Mouse (Mus musculus): ENCODE measurements around the gene Asap3. TPM values are rescaled to one million over a fixed set of nuclear protein-coding genes. Genes with fewer than 3 reads are reported as not detected.

Gene Asap3
- polyA plus RNA-seq, 1 experiment from 2014 or later = 5.3 TPM

- peaks cover 44% of the 10 kb centered on the region for H3K4me1 ChIP-seq
- WGBS = under 1% methylated on average over 37 of the region's 37 CpGs
- DNase-seq (ENCODE audit: low spot score) = peak; percentile 51
- H3K4me3 ChIP-seq = peak overlapping the region; percentile 65
- H3K9me3 ChIP-seq = no peaks in the 10 kb centered on the region
- peak overlapping the region; percentile 26; the same call in 1 of the 2 replicates for H3K27ac ChIP-seq (replicated peaks)
- no peaks in the 10 kb centered on the region for H3K36me3 ChIP-seq (replicated peaks)
- H3K27me3 ChIP-seq (replicated peaks; ENCODE audit: low read depth, poor library complexity, severe bottlenecking) = peaks cover 91% of the 10 kb centered on the region
Observed at GRCm38 (mm10) chr4:136248464-136249331, 42.5 kb downstream of the Asap3 start.

DNA sequence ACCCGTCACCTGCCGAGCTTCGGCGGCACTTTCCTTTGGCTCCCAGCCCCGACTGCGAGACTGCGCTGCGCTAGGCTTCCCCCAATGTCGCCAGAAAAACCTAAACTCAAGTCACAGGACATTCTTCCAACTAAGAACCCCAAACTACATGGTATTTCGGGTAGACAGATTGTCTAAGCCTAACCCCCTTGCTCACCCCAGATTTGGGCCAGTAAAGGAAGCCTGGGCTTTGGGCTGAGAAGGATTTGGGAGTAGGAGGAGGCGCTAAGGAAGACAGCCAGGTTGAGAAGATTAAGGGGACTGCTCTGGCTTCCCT is 43.1 kb downstream of the Asap3 start:
- peaks cover 89% of the 10 kb centered on the region for H3K27me3 ChIP-seq (replicated peaks; ENCODE audit: low read depth, poor library complexity, severe bottlenecking)
- H3K4me1 ChIP-seq = peaks cover 44% of the 10 kb centered on the region
- no peak for DNase-seq (ENCODE audit: low spot score)
- no peak overlapping the region for H3K27ac ChIP-seq (replicated peaks)
- WGBS = 3% methylated on average over 11 of the region's 11 CpGs
- H3K9me3 ChIP-seq = no peaks in the 10 kb centered on the region
- H3K36me3 ChIP-seq (replicated peaks) = no peaks in the 10 kb centered on the region
- H3K4me3 ChIP-seq = peak overlapping the region; percentile 65

- H3K27ac ChIP-seq (replicated peaks) = no peak overlapping the region
- H3K4me1 ChIP-seq = peaks cover 44% of the 10 kb centered on the region
- peaks cover 86% of the 10 kb centered on the region for H3K27me3 ChIP-seq (replicated peaks; ENCODE audit: low read depth, poor library complexity, severe bottlenecking)
- H3K36me3 ChIP-seq (replicated peaks) = no peaks in the 10 kb centered on the region
- WGBS = 36% methylated on average over 9 of the region's 9 CpGs
- no peak for DNase-seq (ENCODE audit: low spot score)
- no peaks in the 10 kb centered on the region for H3K9me3 ChIP-seq
- no peak overlapping the region for H3K4me3 ChIP-seq
Observed at GRCm38 (mm10) chr4:136249780-136250179, 43.6 kb downstream of the Asap3 start.

- H3K9me3 ChIP-seq = no peaks in the 10 kb centered on the region
- peaks cover 33% of the 10 kb centered on the region for H3K27me3 ChIP-seq (replicated peaks; ENCODE audit: low read depth, poor library complexity, severe bottlenecking)
- H3K4me3 ChIP-seq = no peak overlapping the region
- no peak overlapping the region for H3K27ac ChIP-seq (replicated peaks)
- no peak for DNase-seq (ENCODE audit: low spot score)
- H3K4me1 ChIP-seq = peaks cover 12% of the 10 kb centered on the region; the same call in 1 of the 2 replicates
- no peaks in the 10 kb centered on the region for H3K36me3 ChIP-seq (replicated peaks)
- WGBS = 71% methylated on average over 6 of the region's 6 CpGs
Observed at GRCm38 (mm10) chr4:136255919-136256318, 49.8 kb downstream of the Asap3 start.

- peaks cover 12% of the 10 kb centered on the region; the same call in 1 of the 2 replicates for H3K4me1 ChIP-seq
- no peak for DNase-seq (ENCODE audit: low spot score)
- WGBS = 84% methylated on average over 10 of the region's 10 CpGs
- no peaks in the 10 kb centered on the region for H3K36me3 ChIP-seq (replicated peaks)
- H3K9me3 ChIP-seq = no peaks in the 10 kb centered on the region
- peaks cover 25% of the 10 kb centered on the region for H3K27me3 ChIP-seq (replicated peaks; ENCODE audit: low read depth, poor library complexity, severe bottlenecking)
- no peak overlapping the region for H3K4me3 ChIP-seq
- H3K27ac ChIP-seq (replicated peaks) = no peak overlapping the region
Observed at GRCm38 (mm10) chr4:136256696-136257095, 50.5 kb downstream of the Asap3 start.

GRCm38 (mm10) chr4:136259916-136260315 is 53.8 kb downstream of the Asap3 start:
- H3K4me1 ChIP-seq = peaks cover 8% of the 10 kb centered on the region; the same call in 1 of the 2 replicates
- 55% methylated on average over 3 of the region's 3 CpGs for WGBS
- no peak for DNase-seq (ENCODE audit: low spot score)

DNA sequence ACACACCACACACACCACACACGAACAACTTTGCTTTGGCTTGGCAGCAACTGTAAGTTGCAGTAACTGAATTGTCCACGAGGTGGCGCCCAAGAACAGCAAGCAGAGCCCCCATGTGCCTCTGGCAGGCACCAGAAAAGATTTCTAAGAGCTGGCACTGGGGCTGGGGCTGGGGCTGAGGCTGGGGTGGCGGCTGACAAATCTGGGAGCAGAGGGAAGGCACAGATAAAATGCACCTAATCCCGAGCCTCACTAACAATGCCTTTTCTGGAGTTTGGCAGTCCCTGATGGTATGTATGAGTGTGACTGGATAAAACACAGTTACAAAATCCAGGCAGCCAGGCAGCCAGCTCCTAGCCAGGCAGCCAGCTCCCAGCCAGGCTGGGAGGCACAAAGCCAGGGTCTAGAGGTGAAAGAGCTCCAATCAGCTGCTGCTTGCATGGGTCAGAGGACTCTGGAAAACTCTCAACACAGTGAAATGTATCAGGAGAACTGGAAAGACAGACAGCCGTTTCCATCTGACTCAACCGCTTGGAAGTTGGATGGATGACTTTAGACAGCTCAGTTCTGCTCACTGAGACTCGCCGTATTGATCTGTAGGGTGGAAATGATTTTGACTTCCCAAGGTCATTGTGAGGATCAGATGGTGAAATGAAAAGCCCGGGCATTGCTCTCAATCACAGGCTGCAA is 54.5 kb downstream of the Asap3 start:
- no peaks in the 10 kb centered on the region for H3K9me3 ChIP-seq
- no peak overlapping the region for H3K27ac ChIP-seq (replicated peaks)
- 41% methylated on average over 10 of the region's 10 CpGs for WGBS
- no peak overlapping the region for H3K4me3 ChIP-seq
- H3K27me3 ChIP-seq (replicated peaks; ENCODE audit: low read depth, poor library complexity, severe bottlenecking) = peaks cover 17% of the 10 kb centered on the region
- no peaks in the 10 kb centered on the region for H3K36me3 ChIP-seq (replicated peaks)
- peaks cover 8% of the 10 kb centered on the region; the same call in 1 of the 2 replicates for H3K4me1 ChIP-seq
- peak; percentile 85 for DNase-seq (ENCODE audit: low spot score)

More at GRCm38 (mm10) chr4:136259916-136260315, 53.8 kb downstream of the Asap3 start:
- Histone ChIP-seq H3K27ac (replicated peaks) (no peak overlapping the region), H3K36me3 (replicated peaks) (no peaks in the 10 kb centered on the region), H3K4me3 (no peak overlapping the region), H3K27me3 (replicated peaks; ENCODE audit: low read depth, poor library complexity, severe bottlenecking) (peaks cover 15% of the 10 kb centered on the region), H3K9me3 (no peaks in the 10 kb centered on the region)

DNA sequence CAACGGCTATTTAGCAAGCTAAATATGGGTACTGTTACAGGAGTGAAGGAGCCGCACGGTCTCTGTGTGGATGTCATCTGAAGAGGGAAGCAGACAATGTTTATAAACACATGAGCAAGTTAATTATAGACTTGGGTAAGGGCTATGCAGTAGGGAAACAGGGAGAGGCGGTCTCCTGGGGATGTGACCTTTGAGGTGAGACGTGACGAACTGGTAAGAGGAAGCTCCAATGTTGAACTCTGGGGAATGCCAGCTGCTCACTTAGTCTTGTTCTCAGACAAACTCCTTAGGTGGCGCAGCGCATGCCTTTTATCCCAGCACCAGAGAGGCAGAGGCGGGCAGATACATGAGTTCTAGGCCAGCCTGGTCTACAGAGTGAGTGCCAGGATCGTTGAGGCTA is 55.7 kb downstream of the Asap3 start:
- peaks cover 13% of the 10 kb centered on the region for H3K4me1 ChIP-seq
- DNase-seq (ENCODE audit: low spot score) = no peak
- H3K27me3 ChIP-seq (replicated peaks; ENCODE audit: low read depth, poor library complexity, severe bottlenecking) = peaks cover 17% of the 10 kb centered on the region
- WGBS = 80% methylated on average over 10 of the region's 10 CpGs
- H3K36me3 ChIP-seq (replicated peaks) = no peaks in the 10 kb centered on the region
- H3K27ac ChIP-seq (replicated peaks) = no peak overlapping the region
- H3K9me3 ChIP-seq = no peaks in the 10 kb centered on the region
- no peak overlapping the region for H3K4me3 ChIP-seq

GRCm38 (mm10) chr4:136263555-136263954 is 57.4 kb downstream of the Asap3 start:
- Histone ChIP-seq H3K4me1 (peaks cover 13% of the 10 kb centered on the region), H3K4me3 (no peak overlapping the region), H3K27ac (replicated peaks) (no peak overlapping the region), H3K9me3 (no peaks in the 10 kb centered on the region), H3K27me3 (replicated peaks; ENCODE audit: low read depth, poor library complexity, severe bottlenecking) (peaks cover 8% of the 10 kb centered on the region; the same call in 1 of the 2 replicates), H3K36me3 (replicated peaks) (no peaks in the 10 kb centered on the region)
- no peak for DNase-seq (ENCODE audit: low spot score)
- WGBS = 90% methylated on average over 4 of the region's 4 CpGs

GRCm38 (mm10) chr4:136266716-136267343 is 60.7 kb downstream of the Asap3 start:
- H3K27ac ChIP-seq (replicated peaks) = no peak overlapping the region
- H3K4me1 ChIP-seq = peaks cover 8% of the 10 kb centered on the region; the same call in 1 of the 2 replicates
- H3K4me3 ChIP-seq = no peak overlapping the region
- 79% methylated on average over 9 of the region's 9 CpGs for WGBS
- H3K36me3 ChIP-seq (replicated peaks) = no peaks in the 10 kb centered on the region
- DNase-seq (ENCODE audit: low spot score) = no peak
- H3K27me3 ChIP-seq (replicated peaks; ENCODE audit: low read depth, poor library complexity, severe bottlenecking) = peaks cover 8% of the 10 kb centered on the region; the same call in 1 of the 2 replicates
- H3K9me3 ChIP-seq = no peaks in the 10 kb centered on the region

DNA sequence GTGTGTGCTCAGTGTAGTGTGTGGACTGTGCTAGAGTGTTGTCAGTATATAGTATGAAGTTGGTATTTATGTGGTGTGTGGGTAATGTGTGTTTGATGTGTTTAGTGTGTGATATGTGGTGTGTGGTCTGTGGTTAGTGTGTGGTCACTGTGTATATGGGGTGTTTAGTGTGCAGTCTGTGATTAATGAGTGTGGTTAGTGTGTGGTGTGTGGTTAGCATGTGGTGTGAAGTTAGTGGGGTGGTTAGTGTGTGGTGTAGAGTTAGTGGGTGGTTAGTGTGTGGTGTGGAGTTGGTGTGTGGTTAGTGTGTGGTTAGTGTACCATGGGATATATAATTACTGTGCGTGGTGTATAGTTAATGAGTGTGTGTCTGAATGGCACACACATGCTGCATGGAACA is 62.7 kb downstream of the Asap3 start:
- 0 out of 2 replicates have a peak, but pooled peaks cover 3% of the 10 kb centered on the region for H3K36me3 ChIP-seq (replicated peaks)
- peaks cover 16% of the 10 kb centered on the region for H3K9me3 ChIP-seq
- WGBS = 97% methylated on average over 1 of the region's 1 CpGs
- no peak overlapping the region for H3K4me3 ChIP-seq
- no peak for DNase-seq (ENCODE audit: low spot score)
- peaks cover 8% of the 10 kb centered on the region; the same call in 1 of the 2 replicates for H3K27me3 ChIP-seq (replicated peaks; ENCODE audit: low read depth, poor library complexity, severe bottlenecking)
- no peak overlapping the region for H3K27ac ChIP-seq (replicated peaks)
- H3K4me1 ChIP-seq = peaks cover 8% of the 10 kb centered on the region; the same call in 1 of the 2 replicates

DNA sequence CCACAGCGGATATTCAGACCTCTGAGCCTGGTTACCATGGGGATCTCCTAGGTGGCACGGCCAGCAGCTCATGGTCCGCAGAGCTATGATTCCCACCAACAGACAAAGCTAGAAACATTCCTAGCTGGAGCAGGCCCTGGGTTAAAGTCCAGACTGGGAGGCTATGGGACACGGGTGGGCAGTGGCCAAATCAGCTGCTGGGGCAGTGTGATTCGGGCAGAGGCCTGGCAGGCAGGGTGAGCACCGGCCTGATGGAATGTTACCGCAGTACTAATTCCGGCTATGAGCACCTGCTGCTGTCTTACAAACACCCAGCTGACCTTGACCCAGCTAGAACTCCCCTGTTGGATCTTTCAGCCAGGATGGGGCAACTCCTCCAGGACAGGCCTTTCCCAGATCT is 64.5 kb downstream of the Asap3 start:
- H3K4me1 ChIP-seq = peaks cover 5% of the 10 kb centered on the region; the same call in 1 of the 2 replicates
- no peak overlapping the region for H3K27ac ChIP-seq (replicated peaks)
- no peak for DNase-seq (ENCODE audit: low spot score)
- 88% methylated on average over 8 of the region's 8 CpGs for WGBS
- no peaks in the 10 kb centered on the region for H3K27me3 ChIP-seq (replicated peaks; ENCODE audit: low read depth, poor library complexity, severe bottlenecking)
- H3K9me3 ChIP-seq = peaks cover 18% of the 10 kb centered on the region
- H3K4me3 ChIP-seq = no peak overlapping the region
- H3K36me3 ChIP-seq (replicated peaks) = 0 out of 2 replicates have a peak, but pooled peaks cover 3% of the 10 kb centered on the region
